Mouse (Mus musculus) spleen, adult 2 months (tissue): ENCODE data around the gene Fam161b. TPM values are rescaled to one million over a fixed set of nuclear protein-coding genes. Genes with fewer than 3 reads are reported as not detected.

Experiments
- DNase-seq, 2 experiments: peaks; one replicate each; pipeline versions ENCODE4 v3.0.0 to v3.0.0-alpha.2; 2012 to 2021; ENCODE audit warnings: low spot score in 2 of 2, low read depth in 1 of 2
- H3K27ac ChIP-seq: fragments of 200-500 bp; 2 replicates; pipeline ENCODE4 v1.5.1; 2012; ENCODE audit warnings: low read length, inconsistent platforms; ENCODE audit not compliant: insufficient read depth
- H3K27me3 ChIP-seq: fragments of 200-500 bp; 2 replicates; pipeline ENCODE4 v1.6.1; 2012; ENCODE audit warnings: mild to moderate bottlenecking, moderate library complexity, low read length, inconsistent platforms; ENCODE audit not compliant: control insufficient read depth, insufficient read depth
- H3K36me3 ChIP-seq: fragments of 200-500 bp; 2 replicates; pipeline ENCODE4 v1.6.1; 2012; ENCODE audit warnings: mild to moderate bottlenecking, low read length, inconsistent platforms; ENCODE audit not compliant: control insufficient read depth, insufficient read depth
- H3K4me1 ChIP-seq: fragments of 200-500 bp; 2 replicates; pipeline ENCODE4 v1.6.1; 2011; ENCODE audit warnings: inconsistent platforms; ENCODE audit not compliant: control insufficient read depth, insufficient read depth, insufficient read length
- H3K4me3 ChIP-seq: fragments of 200-500 bp; 2 replicates; pipeline ENCODE4 v1.5.1; 2011; ENCODE audit warnings: mild to moderate bottlenecking, inconsistent platforms; ENCODE audit not compliant: insufficient read depth, insufficient read length; ENCODE audit errors: extremely low read depth
- CTCF ChIP-seq: fragments of 200-500 bp; IDR thresholded peaks from 2 replicates; pipeline ENCODE4 v1.5.1; 2011; ENCODE audit warnings: mild to moderate bottlenecking, inconsistent platforms; ENCODE audit not compliant: insufficient read depth, insufficient read length, insufficient replicate concordance; ENCODE audit errors: extremely low read depth
- POLR2A ChIP-seq: fragments of 200-500 bp; IDR thresholded peaks from 2 replicates; pipeline ENCODE4 v1.6.1; 2011; ENCODE audit warnings: low read depth, low read length, inconsistent platforms
- WGBS: fragments of 180-500 bp; shearing (Covaris S2); methylation state at CpG from one replicate; pipeline ENCODE4 v1.1.7; 2018; 5-methylcytosine and 5-hydroxymethylcytosine counted together
- polyA plus RNA-seq: library from polyadenylated mRNA; depleted of rRNA; stranded (reverse); fragments of >200 nt; gene quantifications from 2 replicates; pipeline ENCODE4 v1.2.3, GENCODE M21; 2012; rRNA removed

The Fam161b gene
- polyA plus RNA-seq, 1 experiment: 0.27 TPM

DNA sequence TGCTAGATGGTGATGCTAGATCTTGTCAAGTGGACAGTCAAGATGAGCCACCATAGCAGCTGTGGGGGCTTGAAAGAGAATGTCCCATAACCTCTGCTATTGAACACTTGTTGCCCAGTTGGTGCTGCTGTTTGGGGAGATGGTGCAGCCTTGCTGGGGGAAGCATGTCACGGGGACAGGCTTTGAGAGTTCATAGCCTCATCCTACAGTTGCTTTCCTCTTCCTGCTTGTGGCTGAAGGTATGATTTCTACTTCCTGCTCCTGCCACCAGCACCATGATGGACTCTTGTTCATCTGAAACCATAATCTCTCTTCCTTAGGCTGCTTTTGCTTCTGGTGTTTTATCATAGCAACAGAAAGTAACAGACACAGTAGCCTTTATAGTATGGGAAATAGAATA is 57.1 kb downstream of the Fam161b start:
- TF ChIP-seq CTCF (no peak), POLR2A (no peak)
- WGBS: 47% methylated on average over 1 of the region's 1 CpGs
- H3K4me1 ChIP-seq: no peaks in the 10 kb centered on the region
- peaks cover 27% of the 10 kb centered on the region for H3K36me3 ChIP-seq
- H3K4me3 ChIP-seq: no peak overlapping the region
- no peak for DNase-seq
- H3K27me3 ChIP-seq: no peaks in the 10 kb centered on the region
- H3K27ac ChIP-seq: no peak overlapping the region

- 94% methylated on average over 5 of the region's 5 CpGs for WGBS
- DNase-seq: no peak
- peaks cover 28% of the 10 kb centered on the region for H3K36me3 ChIP-seq
- H3K27ac ChIP-seq: no peak overlapping the region
- no peaks in the 10 kb centered on the region for H3K4me1 ChIP-seq
- no peaks in the 10 kb centered on the region for H3K27me3 ChIP-seq
- H3K4me3 ChIP-seq: no peak overlapping the region
- no peak for TF ChIP-seq CTCF
- no peak for TF ChIP-seq POLR2A
Measured at GRCm38 (mm10) chr12:84304101-84304500, 57.5 kb downstream of the Fam161b start.

GRCm38 (mm10) chr12:84299265-84299664 is 62.4 kb downstream of the Fam161b start:
- TF ChIP-seq POLR2A: no peak
- no peak for TF ChIP-seq CTCF
- Histone ChIP-seq H3K4me3 (no peak overlapping the region), H3K27me3 (no peaks in the 10 kb centered on the region), H3K27ac (no peak overlapping the region), H3K36me3 (peaks cover 26% of the 10 kb centered on the region), H3K4me1 (no peaks in the 10 kb centered on the region)
- WGBS: 92% methylated on average over 2 of the region's 2 CpGs
- DNase-seq: no peak

- no peak overlapping the region for H3K27ac ChIP-seq
- H3K36me3 ChIP-seq: peaks cover 29% of the 10 kb centered on the region
- H3K27me3 ChIP-seq: no peaks in the 10 kb centered on the region
- no peak for DNase-seq
- TF ChIP-seq CTCF (no peak), POLR2A (no peak)
- 96% methylated on average over 6 of the region's 6 CpGs for WGBS
- H3K4me3 ChIP-seq: no peak overlapping the region
- H3K4me1 ChIP-seq: no peaks in the 10 kb centered on the region
Measured at GRCm38 (mm10) chr12:84297851-84298250, 63.8 kb downstream of the Fam161b start.

Other genes with a start within 250 kb of the Fam161b start
- gene Dnal1, start 247.5 kb downstream of the Fam161b start, polyA plus RNA-seq: 0.49 and 0.88 TPM in 2 replicates
- gene Pnma1, start 213.3 kb downstream of the Fam161b start, polyA plus RNA-seq: 0.21 and 0.40 TPM in 2 replicates
- gene Elmsan1, start 143.0 kb downstream of the Fam161b start, polyA plus RNA-seq: 30.6 and 36.4 TPM in 2 replicates
- 2.8 and 4.2 TPM in 2 replicates for gene Ptgr2, start 76.6 kb downstream of the Fam161b start, polyA plus RNA-seq
- gene Zfp410, start 45.0 kb downstream of the Fam161b start, polyA plus RNA-seq: 13.7 and 14.5 TPM in 2 replicates
- gene Coq6, start 176 bp downstream of the Fam161b start, polyA plus RNA-seq: 17.5 and 27.8 TPM in 2 replicates
- 4.4 and 4.6 TPM in 2 replicates for gene Entpd5, start 47.2 kb upstream of the Fam161b start, polyA plus RNA-seq
- gene Bbof1, start 47.2 kb upstream of the Fam161b start, polyA plus RNA-seq: 0.05 TPM in 1 of 2 replicates, not detected in the other
- gene Rnf113a2, start 55.4 kb upstream of the Fam161b start, polyA plus RNA-seq: 3.3 and 3.6 TPM in 2 replicates
- 2.5 and 2.6 TPM in 2 replicates for gene Aldh6a1, start 89.2 kb upstream of the Fam161b start, polyA plus RNA-seq
- 4.5 and 5.9 TPM in 2 replicates for gene Lin52, start 89.6 kb upstream of the Fam161b start, polyA plus RNA-seq
- gene Vsx2, start 207.9 kb upstream of the Fam161b start, polyA plus RNA-seq: not detected in 2 replicates